Mouse (Mus musculus): ENCODE measurements around the gene Ipo5. TPM values are rescaled to one million over a fixed set of nuclear protein-coding genes. Genes with fewer than 3 reads are reported as not detected.
A peak's percentile ranks its signal among the peaks of the same experiment; 100 is the strongest.

The Ipo5 gene
- total RNA-seq (2021): 100 to 1,000 TPM; 129 to 131 TPM

DNA sequence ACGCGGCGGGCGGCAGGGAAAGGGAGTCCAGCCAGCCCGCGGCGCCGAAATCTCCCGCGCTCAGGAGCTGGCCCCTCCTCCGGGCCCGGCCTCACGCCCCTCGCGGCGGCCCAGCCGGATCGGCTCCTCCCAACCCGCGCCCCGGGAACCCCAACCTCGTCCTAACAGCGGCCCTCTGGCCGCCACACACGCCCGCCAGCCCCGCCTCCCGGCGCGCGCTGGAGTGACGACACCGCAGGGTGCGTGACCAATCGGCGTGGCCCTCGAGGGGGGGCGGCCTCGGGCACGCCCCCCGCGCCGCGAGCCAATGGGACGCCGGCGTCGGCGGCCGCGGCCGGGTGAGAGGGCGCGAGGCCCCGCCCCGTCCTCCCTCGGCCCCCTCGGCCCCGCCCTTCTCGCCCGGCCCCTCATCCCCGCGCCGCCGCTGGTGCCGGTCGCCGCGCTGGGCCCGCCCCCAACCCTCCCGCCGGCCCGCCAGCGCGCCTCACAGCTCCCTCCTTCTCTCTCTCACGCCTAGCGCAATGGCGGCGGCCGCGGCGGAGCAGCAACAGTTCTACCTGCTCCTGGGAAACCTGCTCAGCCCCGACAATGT lies at the start of gene Ipo5:
Gene Ipo5, plus strand, starts transcription at position 492 of the 592 bp plus-strand sequence.
- peak; percentile 98 for DNase-seq

DNA sequence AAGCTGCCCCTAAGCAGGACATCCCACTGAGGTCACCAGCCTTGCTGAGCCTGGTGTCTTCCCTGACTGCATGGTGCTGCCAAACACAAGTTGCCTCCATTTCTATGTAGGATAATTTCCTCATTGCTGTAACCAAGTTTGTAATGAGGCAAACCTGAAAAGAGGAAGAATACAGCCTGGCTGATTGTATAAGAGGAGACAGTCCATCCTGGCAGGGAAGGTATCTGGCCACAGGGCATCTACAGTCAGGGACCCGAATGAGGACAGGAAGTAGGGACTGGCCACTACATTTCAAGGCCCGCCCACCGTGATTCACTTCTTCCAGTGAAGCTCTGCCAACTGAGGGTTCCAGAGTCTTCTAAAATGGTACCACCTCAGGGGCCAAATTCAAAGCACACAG lies 47.8 kb upstream of the Ipo5 start:
- no peak for DNase-seq

DNA sequence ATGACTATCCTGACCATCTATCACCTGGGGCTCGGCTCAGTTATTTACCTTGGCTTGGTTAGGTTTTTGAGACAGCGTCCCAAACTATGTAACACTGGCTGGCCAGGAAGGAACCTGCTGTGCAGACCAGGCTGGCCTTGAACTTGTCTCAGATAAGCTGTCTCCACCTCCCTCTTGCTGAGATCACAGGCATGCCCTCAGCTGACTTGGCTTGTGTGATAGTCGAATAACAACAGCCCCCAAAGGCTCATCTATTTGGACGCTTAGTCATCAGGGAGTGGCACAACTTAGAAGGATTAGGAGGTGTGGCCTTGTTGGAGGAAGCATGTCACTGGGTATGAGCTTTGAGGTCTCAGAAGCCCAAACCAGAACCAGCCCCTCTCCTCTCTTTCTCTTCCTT lies 46.1 kb upstream of the Ipo5 start:
- no peak for DNase-seq

DNA sequence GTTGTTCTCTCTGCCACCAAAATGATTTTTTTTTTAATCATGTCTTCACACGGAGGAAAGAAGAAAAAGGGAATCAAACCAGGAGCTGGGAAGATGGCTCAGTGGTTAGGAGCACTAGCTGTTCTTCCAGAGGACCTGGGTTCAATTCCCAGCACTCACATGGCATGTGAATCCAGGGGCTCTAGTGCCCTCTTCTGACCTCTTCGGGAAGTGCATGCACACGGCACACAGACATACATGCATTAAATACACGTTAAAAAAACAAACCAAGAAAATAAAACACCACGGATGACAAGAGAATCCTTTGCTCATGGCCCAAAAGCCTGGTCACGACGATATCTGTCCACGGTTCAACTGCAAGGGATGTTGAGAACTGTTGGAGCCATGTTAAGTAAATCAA lies 44.5 kb upstream of the Ipo5 start:
- DNase-seq: no peak

DNA sequence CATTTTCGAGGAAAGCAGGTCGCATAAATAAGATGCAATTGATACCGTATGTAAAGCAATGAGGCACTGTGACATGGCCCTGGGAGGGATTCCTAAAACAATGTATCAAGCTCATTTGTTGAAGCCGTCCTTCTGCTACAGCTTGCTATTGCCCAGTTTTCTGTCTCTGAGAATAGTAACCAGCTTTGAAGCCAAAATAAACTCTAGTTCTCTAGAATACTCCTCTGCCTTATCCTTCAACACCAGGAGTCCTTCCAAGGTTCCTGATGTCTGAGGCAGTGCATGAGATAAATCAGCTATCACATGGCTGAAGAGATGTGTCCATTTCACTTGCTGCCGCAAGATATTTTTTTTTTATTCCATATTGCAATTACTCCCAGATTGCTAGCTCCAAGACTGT lies 43.9 kb upstream of the Ipo5 start:
- DNase-seq: no peak

DNA sequence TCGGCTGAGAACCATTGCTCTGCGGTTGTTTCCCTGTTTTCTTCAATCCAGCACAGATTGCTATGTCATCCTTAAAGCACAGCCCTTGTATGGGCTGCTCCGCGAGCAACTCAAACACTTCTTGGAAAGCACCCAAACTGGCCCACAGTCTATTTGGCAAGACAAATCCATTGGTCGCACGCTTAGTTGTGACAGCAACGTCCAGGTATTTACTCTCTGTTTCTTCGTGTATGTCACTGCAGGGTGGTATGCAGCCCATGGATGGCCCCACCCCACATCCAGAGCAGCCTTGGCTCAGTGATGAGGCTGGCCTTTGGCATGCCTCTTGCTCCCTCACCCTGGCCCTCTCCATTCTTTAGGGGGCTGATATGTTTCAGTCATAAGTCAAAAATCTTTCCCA lies 42.5 kb upstream of the Ipo5 start:
- peak; percentile 80 for DNase-seq

DNA sequence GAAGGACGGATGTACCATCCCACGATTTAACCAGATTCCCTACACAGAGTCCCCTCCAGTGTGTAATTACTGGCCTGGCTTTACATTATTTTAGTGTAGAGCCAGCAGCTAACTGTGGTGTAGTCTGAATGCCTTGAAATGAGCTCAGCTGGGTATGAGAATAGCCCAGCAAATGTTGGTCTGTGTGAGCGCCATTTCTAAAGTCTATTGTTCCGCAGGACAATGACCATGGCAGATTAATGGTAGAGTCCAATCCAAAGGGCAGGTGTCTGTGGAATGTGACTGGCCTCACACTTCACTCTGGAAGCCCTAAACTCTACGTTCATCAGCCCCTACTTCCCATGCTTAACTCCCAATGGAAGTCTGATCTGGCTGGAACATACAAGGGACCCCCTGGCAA lies 40.3 kb upstream of the Ipo5 start:
- no peak for DNase-seq

DNA sequence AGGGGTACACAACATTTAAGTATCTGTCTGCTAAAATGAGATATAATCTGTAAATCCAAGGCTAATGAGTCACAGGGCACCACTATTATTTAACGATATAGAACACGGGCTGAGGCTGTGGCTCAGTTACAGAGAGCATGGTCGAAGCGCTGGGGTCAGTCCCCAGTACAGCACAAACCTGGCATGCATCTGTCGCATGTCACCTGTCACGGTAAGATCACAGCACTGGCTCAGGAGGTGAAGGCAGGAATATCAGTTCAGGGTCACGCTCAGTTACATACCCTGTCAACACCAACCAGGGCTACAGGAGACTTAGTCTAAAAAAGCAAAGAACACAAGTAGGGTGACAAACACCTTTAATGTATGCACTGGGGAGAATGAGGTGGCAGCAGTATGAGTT lies 36.6 kb upstream of the Ipo5 start:
- DNase-seq: no peak

DNA sequence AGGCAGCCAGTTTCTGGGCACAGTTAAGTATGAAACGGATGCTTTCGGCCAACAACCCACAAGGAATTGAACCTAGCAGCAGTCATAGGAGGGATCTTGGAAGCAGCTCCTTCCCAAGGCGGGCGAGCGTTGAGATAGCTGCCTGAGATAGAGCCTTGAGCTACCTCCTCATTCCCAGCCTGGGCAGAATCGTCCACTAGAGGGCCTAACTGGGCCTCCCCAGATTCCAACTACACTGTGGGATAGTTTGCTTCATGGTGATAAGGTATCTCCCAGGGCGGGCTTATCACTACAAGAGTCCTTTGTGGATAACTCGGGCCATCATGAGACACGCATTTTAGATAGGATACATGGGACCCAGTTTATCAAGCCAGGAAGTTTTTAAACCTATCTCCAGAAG lies 35.9 kb upstream of the Ipo5 start:
- DNase-seq: peak; percentile 36

DNA sequence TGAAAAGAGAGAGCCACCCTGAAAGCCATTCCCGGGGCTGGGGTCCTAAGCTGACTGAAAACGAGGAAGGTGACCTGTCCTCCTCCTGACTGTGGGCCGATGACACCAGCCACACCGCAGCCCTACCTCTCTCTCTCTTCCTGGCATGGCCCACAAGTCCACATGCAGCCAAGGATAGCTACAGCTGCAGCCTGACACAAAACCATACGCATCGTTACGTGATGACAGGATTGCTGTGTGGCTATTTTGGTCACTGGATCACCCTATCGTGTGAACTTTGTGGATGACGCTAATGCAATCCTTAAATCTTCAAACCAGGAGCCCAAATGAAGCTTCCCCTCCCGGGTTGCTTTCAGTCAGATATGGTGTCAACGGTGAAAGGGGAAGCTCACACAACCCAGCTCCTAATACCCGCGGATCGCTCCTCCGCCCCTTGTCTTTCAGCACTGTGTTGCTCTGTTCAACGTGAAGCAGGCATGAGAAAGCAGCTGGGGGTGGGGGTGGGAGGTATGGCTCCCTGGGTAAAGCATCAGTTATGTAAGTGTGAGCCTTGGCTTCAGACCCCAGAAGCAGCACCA lies 35.1 kb upstream of the Ipo5 start:
- DNase-seq: peak; percentile 39

DNA sequence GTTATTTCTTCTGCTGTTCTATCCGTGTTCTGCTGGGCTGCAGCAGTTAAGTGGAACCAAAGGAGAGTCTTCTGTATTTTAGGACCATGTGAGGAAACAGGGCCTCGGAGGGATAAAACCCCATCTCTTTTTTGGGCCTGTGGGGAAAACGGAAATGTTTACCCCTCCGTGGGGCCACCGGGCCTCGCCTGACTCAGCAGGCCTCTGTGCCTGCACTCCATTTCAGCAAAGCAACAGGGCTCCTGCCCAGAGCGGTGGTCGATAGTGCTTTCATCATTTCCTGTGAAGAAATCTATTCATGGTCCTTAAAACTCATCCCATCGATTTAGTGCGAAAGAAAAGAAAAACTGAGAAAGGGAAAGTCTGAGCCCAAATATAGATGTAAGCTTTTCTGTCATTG lies 33.9 kb upstream of the Ipo5 start:
- DNase-seq: no peak

DNA sequence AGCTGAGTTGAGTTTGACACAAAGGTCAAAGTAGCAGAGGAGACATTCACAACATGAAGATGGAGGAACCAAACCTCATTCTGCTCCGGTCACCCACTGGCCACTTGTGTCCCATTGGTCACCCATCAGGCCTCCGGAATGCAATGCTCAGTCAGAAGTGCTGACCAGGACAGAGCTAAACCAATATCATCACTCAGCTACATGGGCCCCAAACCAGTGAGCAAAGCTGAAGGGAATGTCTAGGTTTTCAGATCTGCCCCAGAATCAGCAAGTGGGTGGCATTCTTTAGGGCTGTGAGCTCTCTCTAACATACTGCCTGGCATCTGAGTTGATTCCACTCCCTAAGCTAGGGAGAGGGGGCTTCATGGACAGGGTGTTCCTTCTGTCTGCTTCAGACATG lies 32.0 kb upstream of the Ipo5 start:
- DNase-seq: no peak

DNA sequence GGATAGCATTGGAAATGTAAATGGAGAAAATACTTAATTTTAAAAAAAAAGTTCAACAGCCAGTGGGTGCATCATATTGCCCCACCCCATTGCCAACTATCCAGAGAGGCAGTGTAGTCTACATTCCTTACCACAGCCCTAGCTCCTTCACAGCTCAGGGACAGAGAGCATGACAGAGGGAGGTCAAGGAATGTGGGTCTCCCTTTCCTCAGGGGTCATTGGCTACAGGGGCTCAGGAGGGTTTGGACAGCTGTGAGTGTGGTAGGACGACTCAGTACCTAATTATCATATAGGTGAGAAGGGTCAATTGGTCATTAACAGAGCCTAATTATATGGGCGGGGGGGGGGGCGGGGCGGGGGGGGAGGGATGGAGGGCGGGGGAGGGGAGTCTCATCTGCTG lies 30.4 kb upstream of the Ipo5 start:
- DNase-seq: no peak

DNA sequence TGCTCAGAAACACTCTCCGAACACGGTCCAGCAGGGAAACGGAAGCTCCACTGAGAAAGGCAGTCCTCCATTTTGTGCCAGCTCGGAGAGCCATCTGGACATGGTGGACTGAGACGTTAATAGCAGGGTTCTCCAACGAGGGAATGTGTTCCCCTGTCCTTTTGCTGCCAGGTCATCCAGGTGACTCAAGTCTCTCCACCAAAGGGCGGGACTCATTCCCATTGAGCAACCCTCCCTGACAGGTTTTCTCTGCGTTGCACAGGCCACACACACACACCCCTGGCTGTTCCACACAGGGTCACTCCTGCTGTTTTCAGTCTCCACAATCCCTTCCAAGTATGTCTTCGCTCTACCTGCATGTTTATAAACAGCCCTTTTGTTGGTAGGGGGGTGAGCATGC lies 30.0 kb upstream of the Ipo5 start:
- DNase-seq: no peak

DNA sequence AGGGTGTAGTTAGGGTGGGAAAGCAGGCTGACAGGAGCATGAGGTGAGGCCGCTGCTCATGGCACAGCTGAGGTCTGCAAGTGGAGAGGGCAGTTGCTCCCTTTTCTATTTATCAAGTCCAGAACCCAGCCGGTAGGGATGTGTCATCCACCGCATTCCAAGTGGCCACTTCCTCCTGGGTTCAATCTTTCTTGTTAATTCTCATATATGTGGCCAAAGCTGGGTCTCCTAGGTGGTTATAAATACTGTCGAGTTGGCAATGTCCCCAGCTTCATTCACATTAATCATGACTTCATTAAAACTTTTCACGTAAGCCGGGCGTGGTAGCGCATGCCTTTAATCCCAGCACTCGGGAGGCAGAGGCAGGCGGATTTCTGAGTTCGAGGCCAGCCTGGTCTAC lies 22.3 kb upstream of the Ipo5 start:
- DNase-seq: no peak

DNA sequence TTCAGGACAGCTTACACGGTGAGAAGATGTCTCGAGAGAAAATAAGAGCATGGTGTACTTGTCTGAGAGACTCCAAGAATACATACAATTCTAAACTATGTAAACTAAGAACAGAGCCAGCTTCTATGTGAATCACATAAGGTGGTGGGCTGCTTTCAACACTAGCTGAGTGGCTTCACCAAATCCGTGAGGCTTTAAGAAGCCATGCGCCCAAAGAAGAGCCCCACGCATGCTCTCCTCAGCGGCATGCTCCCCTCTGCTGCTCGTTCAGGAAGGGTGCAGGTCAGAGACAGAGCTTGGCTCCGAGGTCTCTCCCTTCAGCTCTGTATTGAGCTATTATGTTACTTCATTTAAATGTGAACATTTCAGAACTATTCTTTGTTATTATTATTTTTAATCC lies 18.7 kb upstream of the Ipo5 start:
- DNase-seq: no peak

DNA sequence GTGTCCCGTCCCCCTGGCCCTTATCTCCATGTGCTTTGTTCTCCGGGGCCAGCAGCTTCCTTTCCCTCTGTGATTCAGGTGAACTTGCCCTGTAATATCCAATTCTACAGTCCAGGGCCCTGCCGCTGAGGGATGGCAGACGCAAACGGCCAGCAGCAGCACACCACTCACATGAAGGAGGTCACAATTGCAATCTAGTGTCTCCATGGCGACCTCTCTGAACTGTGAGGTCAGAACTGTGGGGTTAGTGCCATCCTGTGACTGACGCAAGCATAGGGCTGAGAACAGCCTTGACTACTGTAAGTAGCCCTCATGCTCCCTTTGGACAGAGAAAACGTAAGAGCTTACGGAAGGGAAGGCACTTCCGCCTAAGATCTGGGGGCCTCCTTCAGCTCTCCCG lies 14.4 kb upstream of the Ipo5 start:
- DNase-seq: no peak

DNA sequence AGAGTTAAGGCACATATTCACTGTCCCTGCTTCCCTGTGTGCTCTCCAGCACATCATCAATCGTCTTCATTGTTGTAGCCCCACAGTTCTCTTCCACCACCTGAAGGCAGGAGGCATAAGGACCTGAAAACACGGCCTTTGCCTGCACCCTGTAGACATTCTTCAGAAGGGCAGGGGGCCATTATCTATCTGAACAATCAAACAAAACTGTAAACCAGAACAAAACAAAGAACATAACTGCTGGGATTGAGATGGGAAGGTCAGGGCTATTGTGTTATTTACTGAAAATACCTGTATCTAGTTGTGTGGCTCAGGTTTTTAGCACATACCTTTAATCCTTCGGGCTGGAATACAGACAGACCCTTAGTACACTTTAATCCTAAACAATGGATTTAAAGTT lies 12.1 kb upstream of the Ipo5 start:
- DNase-seq: no peak

DNA sequence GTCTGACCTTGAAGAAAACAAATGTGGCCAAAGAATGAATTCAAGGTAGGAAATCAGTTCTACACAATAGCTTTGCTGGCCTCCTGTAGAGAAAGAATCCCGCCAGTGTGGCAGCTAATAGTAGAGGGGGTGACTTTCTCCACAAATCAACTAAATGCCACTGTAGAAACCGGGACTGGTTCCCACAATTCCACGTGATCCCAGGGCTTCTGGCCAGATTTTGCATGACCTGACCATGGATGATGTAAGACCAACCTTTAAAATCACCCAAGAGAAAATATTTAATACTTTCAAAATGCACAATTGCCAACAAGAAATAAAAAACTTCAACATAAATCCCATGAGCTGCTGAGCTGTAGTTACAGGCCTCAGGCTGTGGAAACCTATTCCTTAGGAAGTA lies 1.6 kb upstream of the Ipo5 start:
- DNase-seq: peak; percentile 22

DNA sequence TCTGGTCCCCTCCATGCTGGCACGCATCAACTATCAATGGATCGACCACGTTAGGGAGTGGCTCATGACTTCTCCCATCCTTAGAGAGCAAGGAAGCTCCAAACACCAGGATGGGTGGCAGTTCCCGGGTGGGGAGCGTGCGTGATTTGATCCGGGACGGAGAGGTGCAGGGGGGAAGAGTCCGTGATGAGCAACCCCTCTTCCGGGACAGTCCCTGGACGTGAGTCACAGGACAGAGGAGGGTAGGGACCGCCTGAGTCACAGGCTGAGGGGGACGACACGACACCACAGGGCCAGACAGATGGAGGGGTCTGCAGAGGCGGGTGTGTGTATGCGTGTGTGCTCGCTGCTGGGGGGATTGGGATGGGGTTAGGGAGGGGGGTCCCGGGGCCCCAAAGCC lies 704 bp upstream of the Ipo5 start:
- DNase-seq: no peak

DNA sequence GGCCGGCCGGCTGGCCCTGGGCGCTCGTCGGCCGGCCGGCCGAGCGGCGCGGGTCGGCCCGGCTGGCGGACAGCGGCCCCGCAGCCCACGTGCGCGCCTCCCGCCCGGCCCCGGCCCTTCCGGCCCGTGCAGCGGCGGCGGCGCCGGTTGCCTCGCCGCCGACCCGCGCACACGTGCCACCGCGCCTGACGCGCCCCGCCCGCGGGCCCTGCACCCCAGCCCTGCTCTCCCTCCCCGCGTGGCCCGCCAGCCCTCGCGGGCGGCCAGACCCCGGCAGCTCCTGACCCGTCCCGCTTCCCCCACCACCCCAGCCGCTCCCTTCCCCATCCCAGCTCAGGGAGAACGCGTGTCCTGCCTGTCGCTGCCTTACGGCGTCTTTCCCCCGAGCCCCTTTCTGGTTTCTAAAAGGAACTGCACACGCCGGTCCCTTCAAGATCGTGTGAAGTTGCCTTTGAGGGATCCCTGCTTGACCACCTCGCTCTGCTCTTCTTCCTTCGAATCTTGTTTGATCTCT lies 421 bp downstream of the Ipo5 start:
- peak; percentile 63 for DNase-seq

DNA sequence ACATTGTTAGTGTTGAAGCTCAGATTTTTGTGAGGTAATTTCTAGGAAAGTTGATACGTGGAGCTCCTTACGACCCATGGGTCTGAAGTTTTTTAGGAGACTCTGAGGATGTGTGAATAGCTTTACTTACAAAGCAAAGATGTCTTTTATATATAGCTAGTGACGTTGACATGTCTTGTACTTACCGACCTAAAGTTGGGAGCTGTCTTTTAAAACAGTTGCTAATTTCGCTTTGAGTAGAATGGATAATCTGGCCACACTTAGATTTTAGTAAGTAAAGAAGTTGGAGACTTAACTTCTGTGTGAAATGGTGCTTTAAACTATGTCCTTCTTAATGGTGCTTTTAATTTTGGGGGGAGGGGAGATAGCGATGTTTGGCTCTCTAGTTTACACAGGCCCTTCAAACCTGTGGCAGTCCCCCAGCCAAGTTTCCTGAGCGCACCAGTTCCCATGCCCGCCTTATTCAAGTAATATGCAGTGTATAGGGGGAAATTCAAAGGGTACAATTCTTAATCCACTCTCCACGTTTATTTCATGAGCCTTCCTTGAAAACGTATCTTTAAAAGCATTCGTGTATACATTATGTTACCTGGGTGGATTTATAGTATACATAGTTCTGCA lies 1.2 kb downstream of the Ipo5 start:
- no peak for DNase-seq

DNA sequence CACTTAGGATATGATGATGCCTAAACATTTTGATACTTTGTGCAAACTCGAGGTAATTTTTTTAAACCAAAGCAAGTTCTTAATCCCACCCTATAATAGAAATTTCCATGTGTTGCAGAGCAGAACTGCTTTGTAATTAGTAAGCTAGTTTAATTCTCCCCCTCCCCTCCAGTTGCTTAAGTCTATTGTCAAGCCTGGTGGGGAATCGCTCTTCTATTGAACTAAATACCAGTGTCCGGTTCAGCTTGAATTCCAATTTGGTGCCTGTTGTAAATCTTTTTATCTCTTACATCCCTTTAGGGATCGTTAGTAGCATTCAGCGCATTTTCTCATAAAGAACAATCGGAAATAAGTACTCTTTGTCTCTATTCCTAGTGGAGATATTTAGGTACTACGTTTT lies 1.9 kb downstream of the Ipo5 start:
- DNase-seq: no peak

DNA sequence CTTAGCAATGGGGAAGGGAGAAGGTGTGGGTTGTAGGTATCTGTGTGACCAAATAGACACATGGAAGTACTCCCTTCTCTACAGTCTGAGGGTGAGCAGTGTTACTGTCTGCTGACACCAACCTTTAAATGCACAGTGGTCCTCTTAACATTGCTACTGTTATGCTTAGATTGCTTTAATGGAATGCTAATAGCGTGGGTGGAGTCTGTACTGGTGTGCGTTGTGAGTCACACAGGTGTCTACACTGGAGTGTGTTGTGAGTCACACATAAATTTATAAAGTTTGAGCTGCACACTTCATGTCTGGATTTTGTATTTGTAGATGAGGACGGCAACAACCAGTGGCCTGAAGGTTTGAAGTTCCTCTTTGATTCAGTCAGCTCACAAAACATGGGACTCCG lies 10.8 kb downstream of the Ipo5 start:
- no peak for DNase-seq

All from heart, postnatal 4 days (tissue).